Mouse (Mus musculus): ENCODE measurements around the gene Rbbp6. TPM values are rescaled to one million over a fixed set of nuclear protein-coding genes. Genes with fewer than 3 reads are reported as not detected.

The Rbbp6 gene
- polyA plus RNA-seq, 1 experiment from 2014 or later: 24.3 TPM

GRCm38 (mm10) chr7:122945149-122945548 is 20.3 kb upstream of the Rbbp6 start:
- no peaks in the 10 kb centered on the region for H3K27me3 ChIP-seq (replicated peaks)
- no peak overlapping the region for H3K27ac ChIP-seq (ENCODE audit: poor library complexity, severe bottlenecking)
- H3K9me3 ChIP-seq (replicated peaks): 0 out of 2 replicates have a peak, but pooled peaks cover 9% of the 10 kb centered on the region
- 0 out of 2 replicates have a peak, but pooled peaks have one; percentile 45 for ATAC-seq (ENCODE audit: insufficient number of reproducible peaks, low FRiP score)
- 6% methylated on average over 1 of the region's 1 CpGs for WGBS
- H3K4me2 ChIP-seq: no peak overlapping the region
- no peaks in the 10 kb centered on the region for H3K36me3 ChIP-seq
- no peak overlapping the region for H3K4me3 ChIP-seq
- no peaks in the 10 kb centered on the region; the same call in 1 of the 2 replicates for H3K4me1 ChIP-seq (replicated peaks)
- no peak overlapping the region for H3K9ac ChIP-seq

- Histone ChIP-seq H3K9me3 (replicated peaks) (0 out of 2 replicates have a peak, but pooled peaks cover under 1% of the 10 kb centered on the region), H3K4me1 (replicated peaks) (no peaks in the 10 kb centered on the region), H3K9ac (no peak overlapping the region), H3K4me3 (no peak overlapping the region), H3K4me2 (no peak overlapping the region), H3K27me3 (replicated peaks) (no peaks in the 10 kb centered on the region), H3K27ac (ENCODE audit: poor library complexity, severe bottlenecking) (no peak overlapping the region), H3K36me3 (no peaks in the 10 kb centered on the region)
- no peak for ATAC-seq (ENCODE audit: insufficient number of reproducible peaks, low FRiP score)
- WGBS: 73% methylated on average over 3 of the region's 3 CpGs
Observed at GRCm38 (mm10) chr7:122949268-122949667, 16.2 kb upstream of the Rbbp6 start.

DNA sequence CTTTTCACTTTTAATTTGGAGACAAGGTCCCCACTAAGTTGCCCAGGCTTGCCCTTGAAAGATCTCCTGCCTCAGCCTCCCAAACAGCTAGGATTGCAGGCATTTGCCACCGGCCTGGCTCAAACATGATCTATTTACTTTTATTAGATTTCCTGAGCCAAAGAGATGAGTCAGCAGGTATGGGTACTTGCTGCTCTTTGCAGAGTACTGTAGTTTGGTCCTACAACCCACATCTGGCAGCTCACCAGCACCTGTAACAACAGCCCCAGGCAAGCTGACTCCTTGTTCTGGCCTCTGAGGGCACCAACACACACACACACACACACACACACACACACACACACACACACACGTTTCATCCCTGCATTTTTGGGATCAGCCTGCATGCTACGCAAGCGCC is 14.0 kb upstream of the Rbbp6 start:
- no peak overlapping the region for H3K4me3 ChIP-seq
- H3K4me2 ChIP-seq: no peak overlapping the region
- 68% methylated on average over 4 of the region's 4 CpGs for WGBS
- H3K27me3 ChIP-seq (replicated peaks): no peaks in the 10 kb centered on the region
- no peaks in the 10 kb centered on the region for H3K4me1 ChIP-seq (replicated peaks)
- no peak overlapping the region for H3K9ac ChIP-seq
- H3K36me3 ChIP-seq: no peaks in the 10 kb centered on the region
- no peak for ATAC-seq (ENCODE audit: insufficient number of reproducible peaks, low FRiP score)
- H3K9me3 ChIP-seq (replicated peaks): no peaks in the 10 kb centered on the region
- no peak overlapping the region for H3K27ac ChIP-seq (ENCODE audit: poor library complexity, severe bottlenecking)

DNA sequence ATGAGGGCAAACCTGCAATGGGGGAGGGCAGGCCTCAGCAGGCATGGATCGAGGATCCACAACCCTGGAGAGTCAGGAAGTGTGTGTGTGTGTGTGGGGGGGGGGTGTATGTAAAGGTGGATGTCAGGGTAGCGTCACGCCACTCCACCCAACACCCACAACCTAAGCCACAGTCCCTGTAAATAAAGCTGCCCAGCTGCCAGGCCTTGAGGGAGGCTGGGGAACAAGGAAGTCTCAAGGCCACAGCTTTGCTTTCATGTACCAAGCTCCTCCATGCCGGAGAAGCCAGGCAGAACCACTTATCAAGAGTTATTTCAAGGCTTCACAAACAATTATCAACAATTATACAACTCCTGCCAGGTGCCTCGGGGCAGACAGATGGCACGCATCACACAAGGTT is 13.4 kb upstream of the Rbbp6 start:
- 69% methylated on average over 6 of the region's 6 CpGs for WGBS
- Histone ChIP-seq H3K36me3 (no peaks in the 10 kb centered on the region), H3K4me2 (no peak overlapping the region), H3K4me1 (replicated peaks) (no peaks in the 10 kb centered on the region), H3K9ac (no peak overlapping the region), H3K4me3 (no peak overlapping the region), H3K27me3 (replicated peaks) (no peaks in the 10 kb centered on the region), H3K9me3 (replicated peaks) (no peaks in the 10 kb centered on the region), H3K27ac (ENCODE audit: poor library complexity, severe bottlenecking) (no peak overlapping the region)
- ATAC-seq (ENCODE audit: insufficient number of reproducible peaks, low FRiP score): no peak

DNA sequence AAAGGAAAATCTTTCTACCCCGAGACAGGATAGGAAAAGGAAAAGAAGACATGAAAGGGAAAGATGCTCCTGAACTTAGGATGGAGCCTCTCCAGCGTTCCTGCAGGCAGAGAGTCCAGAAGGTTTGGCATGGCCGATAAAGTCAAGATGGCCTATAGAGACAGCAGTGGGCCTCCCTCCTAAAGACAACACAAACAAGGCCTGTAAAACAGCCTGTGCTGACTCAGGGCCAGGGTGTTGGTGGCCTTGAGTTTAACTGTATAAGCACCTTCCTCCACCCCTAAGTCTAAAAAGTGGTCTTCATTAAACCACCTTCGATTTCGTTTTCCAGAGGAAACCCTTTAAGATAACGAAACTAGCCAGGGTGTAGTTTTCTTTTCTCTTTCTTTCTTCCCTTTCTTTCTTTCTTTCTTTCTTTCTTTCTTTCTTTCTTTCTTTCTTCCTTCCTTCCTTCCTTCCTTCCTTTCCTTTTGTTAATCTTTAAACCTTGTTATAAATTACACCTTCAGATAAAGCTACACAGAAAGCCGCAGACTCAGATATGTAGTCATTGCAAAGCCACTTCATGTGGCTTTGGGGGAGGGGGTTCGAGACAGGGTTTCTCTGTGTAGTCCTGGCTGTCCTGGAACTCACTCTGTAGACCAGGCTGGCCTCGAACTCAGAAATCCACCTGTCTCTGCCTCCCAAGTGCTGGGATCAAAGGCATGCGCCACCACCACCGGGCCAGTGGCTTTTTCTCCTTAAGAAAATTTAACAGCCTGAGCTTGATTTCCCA is 10.8 kb upstream of the Rbbp6 start:
- H3K4me1 ChIP-seq (replicated peaks): no peaks in the 10 kb centered on the region
- H3K4me2 ChIP-seq: no peak overlapping the region
- no peaks in the 10 kb centered on the region for H3K36me3 ChIP-seq
- H3K9me3 ChIP-seq (replicated peaks): no peaks in the 10 kb centered on the region
- ATAC-seq (ENCODE audit: insufficient number of reproducible peaks, low FRiP score): no peak
- WGBS: 73% methylated on average over 11 of the region's 11 CpGs
- H3K27ac ChIP-seq (ENCODE audit: poor library complexity, severe bottlenecking): no peak overlapping the region
- H3K4me3 ChIP-seq: no peak overlapping the region
- H3K27me3 ChIP-seq (replicated peaks): no peaks in the 10 kb centered on the region
- H3K9ac ChIP-seq: no peak overlapping the region

- no peak overlapping the region for H3K9ac ChIP-seq
Observed at GRCm38 (mm10) chr7:122955226-122955955, 10.1 kb upstream of the Rbbp6 start.

GRCm38 (mm10) chr7:122968751-122969150 is 3.3 kb downstream of the Rbbp6 start:
- Histone ChIP-seq H3K4me2 (no peak overlapping the region), H3K27ac (ENCODE audit: poor library complexity, severe bottlenecking) (no peak overlapping the region), H3K4me3 (peak overlapping the region; percentile 81; the same call in 1 of the 2 replicates), H3K4me1 (replicated peaks) (peaks cover 17% of the 10 kb centered on the region), H3K9ac (no peak overlapping the region), H3K36me3 (peaks cover 11% of the 10 kb centered on the region), H3K27me3 (replicated peaks) (no peaks in the 10 kb centered on the region), H3K9me3 (replicated peaks) (no peaks in the 10 kb centered on the region)
- 56% methylated on average over 4 of the region's 4 CpGs for WGBS
- no peak for ATAC-seq (ENCODE audit: insufficient number of reproducible peaks, low FRiP score)

More at GRCm38 (mm10) chr7:122955226-122955955, 10.1 kb upstream of the Rbbp6 start:
- 73% methylated on average over 8 of the region's 8 CpGs for WGBS
- H3K9me3 ChIP-seq (replicated peaks): no peaks in the 10 kb centered on the region
- peak; percentile 53; the same call in 1 of the 2 replicates for ATAC-seq (ENCODE audit: insufficient number of reproducible peaks, low FRiP score)
- no peaks in the 10 kb centered on the region for H3K27me3 ChIP-seq (replicated peaks)
- H3K36me3 ChIP-seq: no peaks in the 10 kb centered on the region
- no peak overlapping the region for H3K27ac ChIP-seq (ENCODE audit: poor library complexity, severe bottlenecking)
- no peaks in the 10 kb centered on the region for H3K4me1 ChIP-seq (replicated peaks)
- H3K4me3 ChIP-seq: no peak overlapping the region
- no peak overlapping the region for H3K4me2 ChIP-seq

DNA sequence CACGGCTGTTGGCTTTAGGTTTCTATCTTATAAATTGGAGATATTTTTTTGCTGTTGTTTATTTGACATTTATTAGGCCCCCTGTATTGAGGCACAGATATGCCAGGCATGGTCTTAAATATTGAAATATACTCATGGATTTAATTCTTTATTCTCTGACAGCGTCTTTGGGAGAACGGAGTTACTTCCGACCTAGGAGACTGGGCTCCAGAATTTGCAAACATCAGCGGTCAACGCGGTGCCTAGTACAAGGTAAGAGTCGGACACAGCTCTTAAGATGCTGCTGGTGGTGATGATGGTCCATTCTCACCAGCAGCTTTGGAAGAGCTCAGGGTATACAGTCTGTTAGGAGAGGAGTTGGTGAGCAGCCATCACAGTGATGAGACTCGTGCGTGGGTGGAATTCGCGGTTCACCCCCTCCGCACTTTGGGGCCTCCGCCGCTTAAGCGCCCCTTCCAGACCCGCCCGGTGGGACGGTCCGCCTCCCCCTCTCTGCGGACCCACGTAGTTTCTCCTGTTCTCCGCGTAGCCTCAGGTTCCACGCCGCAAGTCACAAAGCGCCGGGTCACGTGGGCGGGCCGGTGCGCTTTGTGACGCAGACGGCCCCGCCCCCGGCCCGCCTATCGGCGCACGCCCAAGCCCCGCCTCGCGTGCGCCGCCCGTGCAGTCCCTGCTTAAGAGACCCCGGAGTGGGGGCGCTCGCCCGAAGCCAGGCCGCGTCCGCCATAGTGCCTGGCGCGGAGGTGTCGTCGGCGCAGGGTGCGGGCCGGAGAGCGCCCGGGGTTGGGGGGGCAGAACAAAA is 3.9 kb downstream of the Rbbp6 start:
- H3K9me3 ChIP-seq (replicated peaks): no peaks in the 10 kb centered on the region
- under 1% methylated on average over 62 of the region's 62 CpGs for WGBS
- peak overlapping the region; percentile 80 for H3K4me2 ChIP-seq
- H3K36me3 ChIP-seq: peaks cover 14% of the 10 kb centered on the region
- H3K9ac ChIP-seq: peak overlapping the region; percentile 99
- peaks cover 20% of the 10 kb centered on the region for H3K4me1 ChIP-seq (replicated peaks)
- peak overlapping the region; percentile 89 for H3K27ac ChIP-seq (ENCODE audit: poor library complexity, severe bottlenecking)
- peak; percentile 99 for ATAC-seq (ENCODE audit: insufficient number of reproducible peaks, low FRiP score)
- H3K4me3 ChIP-seq: peak overlapping the region; percentile 81
- no peaks in the 10 kb centered on the region for H3K27me3 ChIP-seq (replicated peaks)

DNA sequence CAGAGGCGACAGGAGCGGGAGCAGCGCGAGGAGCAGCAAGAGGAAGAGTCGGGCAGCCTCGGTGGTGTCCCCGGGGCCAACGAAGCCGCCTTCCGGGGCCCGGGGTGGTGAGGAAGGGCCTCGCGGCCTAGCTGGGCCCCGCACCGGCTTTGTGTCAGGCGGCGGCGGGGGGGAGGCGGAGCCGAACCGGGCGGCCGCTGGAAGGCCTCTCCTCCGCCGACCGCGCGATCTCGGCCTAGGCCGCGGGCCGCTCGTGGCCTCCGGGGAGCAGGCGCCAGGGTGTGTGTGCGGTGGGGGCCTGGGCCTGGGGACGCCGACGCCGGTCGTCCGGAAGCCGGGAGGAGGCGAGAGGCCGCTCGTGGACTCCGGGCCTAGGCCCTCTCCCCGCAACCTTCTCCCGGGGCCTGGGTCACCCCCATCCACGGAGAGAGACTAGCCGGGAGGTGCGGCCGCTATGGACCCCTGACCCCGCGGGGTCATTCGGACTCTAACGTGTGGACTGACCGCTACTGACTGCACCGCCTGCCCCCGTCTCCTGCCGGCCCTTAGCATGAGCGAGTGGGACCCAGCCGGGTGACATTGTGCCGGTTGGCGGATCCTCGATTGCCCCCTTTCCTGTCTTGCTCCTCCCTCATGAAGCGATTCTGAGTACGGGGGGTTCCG is 4.8 kb downstream of the Rbbp6 start:
- peak; percentile 78 for ATAC-seq (ENCODE audit: insufficient number of reproducible peaks, low FRiP score)
- no peaks in the 10 kb centered on the region for H3K9me3 ChIP-seq (replicated peaks)
- WGBS: under 1% methylated on average over 44 of the region's 69 CpGs

DNA sequence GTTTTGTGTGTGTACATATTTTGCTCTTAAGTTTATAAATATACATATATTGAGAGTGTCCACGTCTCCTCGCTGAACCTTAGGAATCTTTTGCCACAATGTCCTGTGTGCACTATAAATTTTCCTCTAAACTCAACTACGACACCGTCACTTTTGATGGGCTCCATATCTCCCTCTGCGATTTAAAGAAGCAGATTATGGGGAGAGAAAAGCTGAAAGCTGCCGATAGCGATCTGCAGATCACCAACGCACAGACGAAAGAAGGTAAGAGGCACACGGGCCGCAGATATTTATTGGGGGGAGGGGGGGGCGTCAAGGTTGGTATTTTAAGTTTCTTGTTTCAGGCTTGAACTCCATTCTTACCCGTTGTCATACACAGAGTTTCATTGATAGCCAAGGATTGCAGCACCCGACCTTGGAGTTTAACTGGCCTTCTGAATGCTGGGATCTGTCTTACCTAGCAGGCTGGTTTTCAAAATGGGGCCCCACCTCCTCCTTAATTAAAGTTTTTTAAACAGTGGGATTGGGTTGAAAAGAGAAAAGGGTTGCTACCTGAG is 5.5 kb downstream of the Rbbp6 start:
- no peak for ATAC-seq (ENCODE audit: insufficient number of reproducible peaks, low FRiP score)

More for the DNA sequence above, 4.8 kb downstream of the Rbbp6 start:
- Histone ChIP-seq H3K4me2 (peak overlapping the region; percentile 80), H3K27ac (ENCODE audit: poor library complexity, severe bottlenecking) (peak overlapping the region; percentile 89), H3K4me3 (peak overlapping the region; percentile 81), H3K36me3 (peaks cover 14% of the 10 kb centered on the region), H3K4me1 (replicated peaks) (peaks cover 20% of the 10 kb centered on the region), H3K9ac (peak overlapping the region; percentile 99), H3K27me3 (replicated peaks) (no peaks in the 10 kb centered on the region)

More for the DNA sequence above, 5.5 kb downstream of the Rbbp6 start:
- WGBS: under 1% methylated on average over 14 of the region's 14 CpGs
- Histone ChIP-seq H3K4me2 (peak overlapping the region; percentile 80), H3K27me3 (replicated peaks) (no peaks in the 10 kb centered on the region), H3K27ac (ENCODE audit: poor library complexity, severe bottlenecking) (no peak overlapping the region; the same call in 1 of the 2 replicates), H3K4me1 (replicated peaks) (peaks cover 20% of the 10 kb centered on the region), H3K9me3 (replicated peaks) (no peaks in the 10 kb centered on the region), H3K9ac (peak overlapping the region; percentile 99), H3K36me3 (peaks cover 14% of the 10 kb centered on the region), H3K4me3 (peak overlapping the region; percentile 81)
